Mouse (Mus musculus): ENCODE data around the gene Yju2. TPM values are rescaled to one million over a fixed set of nuclear protein-coding genes. Genes with fewer than 3 reads are reported as not detected.

Gene Yju2
- polyA plus RNA-seq, 1 experiment from 2014 or later, result 29.2 TPM

- no peak for ATAC-seq
- H3K9ac ChIP-seq, result 0 out of 2 replicates have a peak within 1 kb of the TSS, but pooled peaks have one; percentile 2
- peaks cover 33% of the 10 kb centered on the region for H3K27me3 ChIP-seq
- no peak within 1 kb of the TSS for H3K27ac ChIP-seq
- H3K36me3 ChIP-seq (ENCODE audit: poor library complexity, severe bottlenecking), result no peaks in the 10 kb centered on the region
- peaks cover 17% of the 10 kb centered on the region for H3K4me1 ChIP-seq
- 86% methylated on average over 6 of the region's 6 CpGs for WGBS
- H3K9me3 ChIP-seq (replicated peaks), result no peaks in the 10 kb centered on the region
- no peak within 1 kb of the TSS for H3K4me3 ChIP-seq
- no peak within 1 kb of the TSS for H3K4me2 ChIP-seq
Observed at GRCm38 (mm10) chr17:55952447-55953027, 6.4 kb upstream of the Yju2 start, which contains the start of gene Ebi3. Ebi3 (plus strand) TSS chr17:55952640.

DNA sequence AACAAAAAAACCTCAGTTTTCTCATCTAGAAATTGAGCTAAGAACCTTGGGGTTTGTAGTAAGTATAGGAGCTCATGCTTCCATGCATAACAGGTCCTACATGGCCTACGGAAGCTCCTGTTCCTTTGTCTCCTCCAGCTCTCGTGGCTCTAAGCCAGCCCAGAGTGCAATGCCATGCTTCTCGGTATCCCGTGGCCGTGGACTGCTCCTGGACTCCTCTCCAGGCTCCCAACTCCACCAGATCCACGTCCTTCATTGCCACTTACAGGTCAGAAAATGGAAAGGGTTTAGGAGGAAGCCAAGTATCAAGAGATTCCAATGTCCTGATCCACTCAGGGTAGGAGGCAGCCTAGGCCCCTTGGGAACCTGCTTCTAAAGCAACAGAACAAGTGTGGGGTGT is 5.1 kb upstream of the Yju2 start:
- Histone ChIP-seq H3K9ac (no peak overlapping the region), H3K4me3 (no peak overlapping the region), H3K36me3 (ENCODE audit: poor library complexity, severe bottlenecking) (no peaks in the 10 kb centered on the region), H3K4me2 (no peak overlapping the region), H3K9me3 (replicated peaks) (no peaks in the 10 kb centered on the region), H3K27ac (no peak overlapping the region), H3K4me1 (peaks cover 26% of the 10 kb centered on the region), H3K27me3 (peaks cover 33% of the 10 kb centered on the region)
- WGBS, result 76% methylated on average over 6 of the region's 6 CpGs
- ATAC-seq, result no peak

DNA sequence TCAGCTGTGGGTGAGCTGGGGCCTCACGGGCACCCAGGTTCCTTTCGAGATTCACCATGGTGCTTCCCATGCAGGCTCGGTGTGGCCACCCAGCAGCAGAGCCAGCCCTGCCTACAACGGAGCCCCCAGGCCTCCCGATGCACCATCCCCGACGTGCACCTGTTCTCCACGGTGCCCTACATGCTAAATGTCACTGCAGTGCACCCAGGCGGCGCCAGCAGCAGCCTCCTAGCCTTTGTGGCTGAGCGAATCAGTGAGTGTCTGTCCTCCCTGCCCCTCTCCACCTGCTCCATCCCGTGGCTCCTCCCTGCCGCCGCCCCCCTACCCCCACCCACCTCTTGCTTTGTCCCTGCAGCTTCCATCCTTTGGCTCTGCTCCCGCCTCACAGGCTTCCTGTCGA is 4.7 kb upstream of the Yju2 start:
- peaks cover 33% of the 10 kb centered on the region for H3K27me3 ChIP-seq
- H3K9ac ChIP-seq, result no peak overlapping the region
- H3K27ac ChIP-seq, result no peak overlapping the region
- no peak overlapping the region for H3K4me3 ChIP-seq
- no peaks in the 10 kb centered on the region for H3K9me3 ChIP-seq (replicated peaks)
- peaks cover 26% of the 10 kb centered on the region for H3K4me1 ChIP-seq
- ATAC-seq, result no peak
- no peak overlapping the region for H3K4me2 ChIP-seq
- WGBS, result 42% methylated on average over 16 of the region's 16 CpGs
- no peaks in the 10 kb centered on the region for H3K36me3 ChIP-seq (ENCODE audit: poor library complexity, severe bottlenecking)

- peaks cover 35% of the 10 kb centered on the region for H3K4me1 ChIP-seq
- ATAC-seq, result peak; percentile 22
- peaks cover 25% of the 10 kb centered on the region for H3K27me3 ChIP-seq
- peak overlapping the region; percentile 52 for H3K4me3 ChIP-seq
- no peaks in the 10 kb centered on the region for H3K9me3 ChIP-seq (replicated peaks)
- no peaks in the 10 kb centered on the region; the same call in 1 of the 2 replicates for H3K36me3 ChIP-seq (ENCODE audit: poor library complexity, severe bottlenecking)
- peak overlapping the region; percentile 79 for H3K4me2 ChIP-seq
- H3K27ac ChIP-seq, result no peak overlapping the region
- H3K9ac ChIP-seq, result peak overlapping the region; percentile 70
- WGBS, result 0% methylated on average over 26 of the region's 26 CpGs
Observed at GRCm38 (mm10) chr17:55956129-55956528, 2.8 kb upstream of the Yju2 start.

DNA sequence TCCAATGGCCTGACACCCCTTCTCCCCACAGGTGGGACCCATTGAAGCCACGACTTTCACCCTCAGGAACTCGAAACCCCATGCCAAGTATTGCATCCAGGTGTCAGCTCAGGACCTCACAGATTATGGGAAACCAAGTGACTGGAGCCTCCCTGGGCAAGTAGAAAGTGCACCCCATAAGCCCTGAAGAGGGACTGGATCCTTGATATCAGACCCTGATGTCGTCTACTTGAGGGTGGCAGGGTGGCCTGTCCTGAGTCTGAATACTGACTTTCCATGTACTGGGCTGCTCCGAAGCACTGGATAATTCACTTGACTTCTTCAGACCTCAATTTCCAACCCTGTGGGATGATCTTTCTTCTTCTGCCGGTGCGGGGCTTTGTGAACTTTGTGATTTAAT is 2.3 kb upstream of the Yju2 start:
- no peak for ATAC-seq
- Histone ChIP-seq H3K36me3 (ENCODE audit: poor library complexity, severe bottlenecking) (peaks cover 4% of the 10 kb centered on the region), H3K27me3 (peaks cover 23% of the 10 kb centered on the region), H3K4me2 (peak overlapping the region; percentile 79), H3K4me3 (peak overlapping the region; percentile 52), H3K4me1 (peaks cover 35% of the 10 kb centered on the region), H3K27ac (no peak overlapping the region), H3K9me3 (replicated peaks) (no peaks in the 10 kb centered on the region), H3K9ac (peak overlapping the region; percentile 70)
- 30% methylated on average over 6 of the region's 6 CpGs for WGBS

GRCm38 (mm10) chr17:55957168-55957567 is 1.7 kb upstream of the Yju2 start:
- peak; percentile 30; the same call in 1 of the 2 replicates for ATAC-seq
- H3K4me2 ChIP-seq, result peak overlapping the region; percentile 79
- H3K9me3 ChIP-seq (replicated peaks), result no peaks in the 10 kb centered on the region
- H3K4me3 ChIP-seq, result peak overlapping the region; percentile 9; the same call in 1 of the 2 replicates
- peaks cover 9% of the 10 kb centered on the region for H3K36me3 ChIP-seq (ENCODE audit: poor library complexity, severe bottlenecking)
- H3K4me1 ChIP-seq, result peaks cover 35% of the 10 kb centered on the region
- H3K27ac ChIP-seq, result peak overlapping the region; percentile 54; the same call in 1 of the 2 replicates
- peak overlapping the region; percentile 21; the same call in 1 of the 2 replicates for H3K9ac ChIP-seq
- H3K27me3 ChIP-seq, result peaks cover 20% of the 10 kb centered on the region
- 12% methylated on average over 9 of the region's 9 CpGs for WGBS

DNA sequence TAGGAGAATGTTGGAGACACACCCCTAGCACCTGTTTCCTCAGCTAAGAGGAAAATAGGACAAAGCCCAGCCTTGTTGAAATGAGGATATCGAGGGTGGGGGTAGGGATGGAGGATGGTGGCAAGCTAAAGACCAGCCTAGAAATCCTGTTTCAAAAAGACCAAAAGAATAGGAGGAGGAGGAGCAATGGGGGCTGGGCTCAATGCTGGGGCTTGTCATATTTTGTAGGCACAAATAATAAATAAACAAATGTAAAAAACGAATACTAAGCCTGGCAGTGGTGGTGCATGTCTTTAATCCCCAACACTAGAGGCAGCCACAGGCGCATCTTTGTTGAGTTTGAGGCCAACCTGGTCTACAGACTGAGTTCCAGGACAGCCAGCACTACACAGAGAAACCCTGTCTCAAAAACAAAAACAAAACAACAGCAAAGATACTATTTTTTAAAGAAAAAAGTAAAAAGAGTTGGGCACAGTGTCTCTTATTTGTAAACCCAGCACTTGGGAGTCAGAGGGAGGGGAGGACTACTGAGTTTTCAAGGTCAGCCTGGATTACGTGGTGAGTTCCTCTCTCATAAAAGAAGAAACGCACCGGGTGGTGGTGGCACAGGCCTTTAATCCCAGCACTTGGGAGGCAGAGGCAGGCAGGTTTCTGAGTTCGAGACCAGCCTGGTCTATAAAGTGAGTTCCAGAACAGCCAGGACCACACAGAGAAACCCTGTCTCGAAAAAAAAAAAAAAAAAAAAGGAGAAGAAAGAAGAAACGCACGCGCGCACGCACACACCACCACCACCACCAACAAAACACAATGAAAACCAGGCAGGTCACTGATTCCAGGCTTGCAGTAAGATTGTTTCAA is 944 bp upstream of the Yju2 start:
- H3K27ac ChIP-seq, result peak overlapping the region; percentile 95
- WGBS, result 76% methylated on average over 13 of the region's 13 CpGs
- ATAC-seq, result no peak
- H3K4me3 ChIP-seq, result peak overlapping the region; percentile 52
- no peaks in the 10 kb centered on the region for H3K9me3 ChIP-seq (replicated peaks)
- H3K4me1 ChIP-seq, result peaks cover 35% of the 10 kb centered on the region
- peak overlapping the region; percentile 64 for H3K4me2 ChIP-seq
- peak overlapping the region; percentile 61 for H3K9ac ChIP-seq
- peaks cover 14% of the 10 kb centered on the region for H3K27me3 ChIP-seq
- H3K36me3 ChIP-seq (ENCODE audit: poor library complexity, severe bottlenecking), result peaks cover 13% of the 10 kb centered on the region

DNA sequence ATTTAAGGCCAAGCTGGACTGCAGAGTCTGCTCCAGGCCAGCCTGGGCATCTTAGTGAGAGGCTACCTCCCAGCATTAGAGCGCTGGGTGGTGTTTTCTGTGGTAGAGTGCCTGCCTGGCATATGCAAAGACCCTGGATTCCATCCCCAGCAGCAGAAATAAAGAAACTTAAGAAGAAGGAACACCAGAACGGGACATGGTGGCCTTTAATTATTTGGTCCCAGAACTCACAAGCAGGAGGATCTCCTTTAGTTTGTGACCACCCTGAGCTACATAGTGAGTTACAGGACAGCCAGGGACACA is 364 bp upstream of the Yju2 start:
- Histone ChIP-seq H3K4me2 (peak overlapping the region; percentile 64), H3K4me3 (peak overlapping the region; percentile 52), H3K36me3 (ENCODE audit: poor library complexity, severe bottlenecking) (peaks cover 13% of the 10 kb centered on the region), H3K4me1 (peaks cover 35% of the 10 kb centered on the region), H3K9me3 (replicated peaks) (no peaks in the 10 kb centered on the region), H3K27ac (peak overlapping the region; percentile 95), H3K27me3 (peaks cover 14% of the 10 kb centered on the region), H3K9ac (peak overlapping the region; percentile 61)
- whole genome bisulfite sequencing, result 35% methylated on average over 2 of the region's 2 CpGs
- ATAC-seq, result no peak

DNA sequence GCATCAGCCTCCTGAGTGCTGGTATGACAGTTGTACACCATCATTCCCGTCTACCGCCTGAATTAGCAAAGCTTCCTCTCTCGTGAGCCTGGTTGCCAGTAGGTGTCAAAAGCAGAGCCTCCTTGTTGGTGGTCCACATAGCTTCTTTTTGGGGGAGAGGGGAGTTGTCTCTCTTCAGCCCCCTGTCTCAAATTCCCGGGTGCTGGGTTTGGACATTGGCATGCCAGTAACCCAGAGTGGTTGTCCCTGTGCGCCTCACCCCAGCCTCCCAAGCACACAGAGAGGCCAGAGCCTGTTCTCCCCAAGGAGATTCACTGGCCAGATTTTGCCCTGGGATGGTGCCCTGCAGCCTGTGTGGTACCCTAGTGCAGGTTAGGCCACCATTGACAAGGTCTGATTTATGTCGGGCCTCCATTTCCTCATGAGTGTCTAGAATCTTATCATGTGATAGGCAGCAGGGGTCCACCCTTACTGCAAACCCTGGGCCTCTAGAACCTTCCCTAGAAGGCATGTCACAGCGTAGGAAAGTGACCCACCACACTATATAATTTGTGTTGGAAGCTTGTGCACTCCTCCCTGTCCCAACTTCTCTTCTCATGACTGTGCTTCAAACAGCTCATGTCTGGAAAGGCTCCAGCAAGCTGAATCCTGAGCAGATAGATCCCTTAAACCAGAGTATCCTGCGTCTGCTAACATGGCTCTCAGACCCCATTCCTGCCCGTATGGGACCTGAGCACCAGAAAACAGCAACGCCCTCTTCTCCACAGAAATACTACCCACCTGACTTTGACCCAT is 1.2 kb downstream of the Yju2 start:
- 74% methylated on average over 10 of the region's 10 CpGs for WGBS
- H3K27me3 ChIP-seq, result no peaks in the 10 kb centered on the region
- H3K9ac ChIP-seq, result peak overlapping the region; percentile 56
- peak overlapping the region; percentile 95 for H3K27ac ChIP-seq
- H3K4me1 ChIP-seq, result peaks cover 35% of the 10 kb centered on the region
- peak overlapping the region; percentile 64 for H3K4me2 ChIP-seq
- H3K4me3 ChIP-seq, result peak overlapping the region; percentile 52
- no peaks in the 10 kb centered on the region for H3K9me3 ChIP-seq (replicated peaks)
- ATAC-seq, result no peak
- H3K36me3 ChIP-seq (ENCODE audit: poor library complexity, severe bottlenecking), result peaks cover 28% of the 10 kb centered on the region

- Histone ChIP-seq H3K4me2 (no peak overlapping the region), H3K36me3 (ENCODE audit: poor library complexity, severe bottlenecking) (peaks cover 32% of the 10 kb centered on the region), H3K27me3 (no peaks in the 10 kb centered on the region), H3K4me3 (no peak overlapping the region), H3K9me3 (replicated peaks) (no peaks in the 10 kb centered on the region), H3K27ac (no peak overlapping the region), H3K9ac (no peak overlapping the region), H3K4me1 (peaks cover 35% of the 10 kb centered on the region)
- no peak for ATAC-seq
Observed at GRCm38 (mm10) chr17:55960791-55961190, 1.9 kb downstream of the Yju2 start.

DNA sequence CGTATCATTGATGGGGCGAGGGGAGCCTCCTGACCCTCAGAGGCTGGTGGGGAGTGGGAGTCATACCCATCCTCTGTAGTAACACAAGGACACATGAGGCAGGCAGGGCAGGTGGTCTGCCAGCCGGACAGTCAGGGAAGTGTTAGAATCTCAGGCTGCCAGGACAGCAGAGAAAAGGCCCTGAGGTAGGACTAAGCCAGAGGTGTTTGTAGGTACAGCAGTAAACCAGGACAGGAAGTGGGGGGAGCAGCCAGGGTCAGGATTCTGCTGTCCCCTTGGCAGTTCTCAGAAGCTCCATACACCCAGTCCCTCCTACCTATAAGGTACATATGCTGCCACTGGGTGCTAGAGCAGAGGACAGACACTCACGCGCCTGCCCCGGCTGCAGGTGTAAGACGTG is 2.7 kb downstream of the Yju2 start:
- Histone ChIP-seq H3K9ac (no peak overlapping the region), H3K4me3 (no peak overlapping the region), H3K27me3 (no peaks in the 10 kb centered on the region), H3K4me1 (peaks cover 28% of the 10 kb centered on the region), H3K4me2 (no peak overlapping the region), H3K9me3 (replicated peaks) (no peaks in the 10 kb centered on the region), H3K27ac (no peak overlapping the region), H3K36me3 (ENCODE audit: poor library complexity, severe bottlenecking) (peaks cover 41% of the 10 kb centered on the region)
- WGBS, result 97% methylated on average over 7 of the region's 7 CpGs
- no peak for ATAC-seq

GRCm38 (mm10) chr17:55963171-55963570 is 4.3 kb downstream of the Yju2 start:
- Histone ChIP-seq H3K27me3 (no peaks in the 10 kb centered on the region), H3K36me3 (ENCODE audit: poor library complexity, severe bottlenecking) (peaks cover 56% of the 10 kb centered on the region), H3K9me3 (replicated peaks) (no peaks in the 10 kb centered on the region), H3K27ac (no peak overlapping the region), H3K4me2 (no peak overlapping the region), H3K4me3 (no peak overlapping the region), H3K4me1 (peaks cover 14% of the 10 kb centered on the region), H3K9ac (no peak overlapping the region)
- 82% methylated on average over 14 of the region's 14 CpGs for WGBS
- no peak for ATAC-seq
